Mouse (Mus musculus) thymus, adult 2 months (tissue): ENCODE results near the gene Plek.

Source experiments
- CTCF ChIP-seq: fragments of 200-500 bp; IDR thresholded peaks from 2 replicates; pipeline ENCODE4 v1.5.1; 2012; ENCODE audit warnings: mild to moderate bottlenecking, control low read depth, low read length, moderate library complexity, borderline replicate concordance; ENCODE audit not compliant: control insufficient read depth, poor library complexity, insufficient read depth; ENCODE audit errors: extremely low read depth
- POLR2A ChIP-seq: fragments of 200-500 bp; IDR thresholded peaks from 2 replicates; pipeline ENCODE4 v1.6.1; 2012; ENCODE audit warnings: mild to moderate bottlenecking, low read length, control low read depth, moderate library complexity; ENCODE audit not compliant: control insufficient read depth, poor library complexity, insufficient read depth; ENCODE audit errors: extremely low read depth

DNA sequence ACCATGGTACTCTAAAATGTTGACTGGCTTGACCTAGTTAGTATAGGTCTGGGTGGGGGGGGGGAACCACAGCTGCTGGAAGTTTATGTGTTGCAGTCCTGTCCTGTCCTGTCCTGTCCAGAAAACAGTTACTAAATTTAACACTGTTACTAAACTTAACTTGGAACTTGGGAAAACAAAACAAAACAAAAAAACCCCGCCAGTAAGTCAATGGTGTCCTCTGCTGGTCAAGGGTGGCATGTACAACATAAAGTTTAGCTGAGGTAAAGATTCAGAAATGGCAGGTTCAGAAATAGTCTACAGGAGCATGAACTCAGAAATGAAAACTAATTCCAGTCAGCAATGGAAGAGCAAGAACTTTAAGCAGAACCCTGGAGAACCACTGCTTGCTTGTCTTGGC, 103.4 kb downstream of the Plek start:
- no peak for TF ChIP-seq CTCF
- no peak for TF ChIP-seq POLR2A
